Mouse (Mus musculus): ENCODE measurements around the gene Snrk. TPM values are rescaled to one million over a fixed set of nuclear protein-coding genes. Genes with fewer than 3 reads are reported as not detected.

Snrk gene
- 60.2 and 62.8 TPM in 2 replicates for polyA plus RNA-seq (2015; fragmentation: Nextera tagmentation; extraction: Ambion mirVana)

- ATAC-seq (ENCODE audit: low read depth), result peak; percentile 97
- WGBS, result under 1% methylated on average over 44 of the region's 67 CpGs
These were observed at the start of gene Snrk for GRCm38 (mm10) chr9:122117112-122117616. TSS of gene Snrk (plus strand) at chr9:122117266.

DNA sequence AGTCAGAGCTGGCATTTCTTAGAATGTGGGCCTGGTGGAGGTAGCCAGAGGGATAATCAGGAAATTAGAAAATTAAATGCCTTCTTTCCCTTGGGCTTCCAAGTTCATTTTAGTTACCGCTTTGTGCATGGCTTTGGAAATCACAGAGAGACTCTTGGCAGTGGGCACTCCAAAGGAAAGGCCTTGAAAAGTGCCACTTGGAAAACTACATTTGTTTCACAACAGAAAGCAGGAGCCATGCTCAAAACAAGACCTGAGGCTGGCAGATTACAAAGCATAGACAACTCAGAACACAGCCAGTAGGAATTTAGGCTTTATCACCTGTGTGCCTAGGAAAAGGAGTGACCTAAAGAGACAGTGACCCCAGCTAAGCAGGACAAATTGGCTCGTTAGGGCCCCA, 49.4 kb upstream of the Snrk start:
- Histone ChIP-seq H3K27me3 (no peaks in the 10 kb centered on the region), H3K36me3 (no peaks in the 10 kb centered on the region), H3K4me3 (no peak overlapping the region), H3K9ac (no peak overlapping the region), H3K27ac (replicated peaks) (no peak overlapping the region), H3K4me1 (replicated peaks) (no peaks in the 10 kb centered on the region), H3K9me3 (no peaks in the 10 kb centered on the region), H3K4me2 (no peak overlapping the region)
- WGBS, result 75% methylated on average over 2 of the region's 2 CpGs
- ATAC-seq (ENCODE audit: low read depth), result no peak

More at GRCm38 (mm10) chr9:122117112-122117616, at the start of gene Snrk:
- Histone ChIP-seq H3K9me3 (no peaks in the 10 kb centered on the region), H3K27ac (replicated peaks) (peak within 1 kb of the TSS; percentile 94), H3K4me2 (peak within 1 kb of the TSS; percentile 79), H3K36me3 (0 out of 2 replicates have a peak, but pooled peaks cover 3% of the 10 kb centered on the region), H3K27me3 (no peaks in the 10 kb centered on the region), H3K4me1 (replicated peaks) (peaks cover 33% of the 10 kb centered on the region), H3K9ac (peak within 1 kb of the TSS; percentile 92), H3K4me3 (peak within 1 kb of the TSS; percentile 88)

DNA sequence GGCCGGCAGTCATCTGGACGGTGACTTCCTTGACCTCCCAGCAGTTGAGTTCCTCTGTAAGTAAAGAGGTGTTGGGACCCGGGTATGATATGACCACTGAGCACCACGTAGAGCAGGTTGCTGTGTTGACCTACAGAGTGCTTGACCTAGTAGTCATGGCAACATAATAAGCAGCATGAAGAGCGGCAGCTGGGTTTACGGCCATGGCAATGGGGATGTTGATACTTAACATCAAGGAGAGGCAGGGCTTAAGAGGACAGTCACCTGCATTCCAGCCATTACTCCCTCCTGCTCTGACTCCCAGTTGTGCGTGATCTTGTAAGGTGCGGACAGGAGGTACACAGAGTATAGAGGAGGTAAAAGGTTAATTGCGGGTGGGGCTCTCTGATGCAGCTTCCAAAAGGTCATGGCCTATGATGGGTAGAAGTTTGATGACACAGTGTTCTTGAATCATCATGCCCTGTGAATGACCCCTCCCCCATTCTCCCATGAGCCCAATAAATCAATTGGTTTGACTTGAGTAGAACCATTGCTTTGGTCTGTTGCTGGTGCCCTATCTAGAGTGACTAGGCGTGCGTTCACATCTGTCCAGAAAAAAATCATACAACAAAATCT, 47.4 kb upstream of the Snrk start:
- no peak overlapping the region for H3K27ac ChIP-seq (replicated peaks)
- H3K27me3 ChIP-seq, result no peaks in the 10 kb centered on the region
- no peak overlapping the region for H3K4me2 ChIP-seq
- WGBS, result 81% methylated on average over 11 of the region's 11 CpGs
- no peaks in the 10 kb centered on the region for H3K4me1 ChIP-seq (replicated peaks)
- no peak overlapping the region for H3K9ac ChIP-seq
- no peak overlapping the region for H3K4me3 ChIP-seq
- no peaks in the 10 kb centered on the region for H3K36me3 ChIP-seq
- H3K9me3 ChIP-seq, result no peaks in the 10 kb centered on the region
- ATAC-seq (ENCODE audit: low read depth), result no peak

- no peaks in the 10 kb centered on the region for H3K4me1 ChIP-seq (replicated peaks)
- no peak overlapping the region for H3K9ac ChIP-seq
- H3K4me3 ChIP-seq, result no peak overlapping the region
- no peak overlapping the region for H3K27ac ChIP-seq (replicated peaks)
- no peak overlapping the region for H3K4me2 ChIP-seq
- no peaks in the 10 kb centered on the region for H3K36me3 ChIP-seq
- no peak for ATAC-seq (ENCODE audit: low read depth)
- no peaks in the 10 kb centered on the region for H3K9me3 ChIP-seq
- 43% methylated on average over 2 of the region's 2 CpGs for WGBS
- H3K27me3 ChIP-seq, result no peaks in the 10 kb centered on the region
These were observed 43.1 kb upstream of the Snrk start for GRCm38 (mm10) chr9:122073980-122074379.

- no peak overlapping the region for H3K9ac ChIP-seq
- no peaks in the 10 kb centered on the region for H3K4me1 ChIP-seq (replicated peaks)
- no peak overlapping the region for H3K27ac ChIP-seq (replicated peaks)
- H3K9me3 ChIP-seq, result no peaks in the 10 kb centered on the region
- ATAC-seq (ENCODE audit: low read depth), result no peak
- H3K36me3 ChIP-seq, result no peaks in the 10 kb centered on the region
- no peak overlapping the region for H3K4me2 ChIP-seq
- H3K27me3 ChIP-seq, result no peaks in the 10 kb centered on the region
- 92% methylated on average over 13 of the region's 13 CpGs for WGBS
- H3K4me3 ChIP-seq, result no peak overlapping the region
These were observed 42.5 kb upstream of the Snrk start for GRCm38 (mm10) chr9:122074575-122074974.

DNA sequence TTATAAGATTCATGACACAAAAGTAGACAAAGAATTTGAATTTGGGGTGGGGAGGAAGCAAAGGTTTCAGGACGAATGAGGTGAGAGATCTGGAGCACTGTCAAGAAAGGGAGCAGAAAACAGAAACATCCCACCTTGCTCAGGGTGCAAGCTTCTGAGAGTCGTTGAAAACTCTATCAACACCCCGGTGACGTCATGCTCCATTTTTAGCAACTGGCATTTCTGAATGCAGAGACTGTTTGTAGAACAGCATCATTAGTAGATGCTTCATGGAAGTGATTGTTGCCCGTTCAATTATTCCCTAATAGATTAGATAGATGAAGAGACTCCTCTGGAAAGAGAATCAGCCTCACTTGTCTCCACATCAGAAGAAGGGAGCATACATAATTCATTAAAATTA, 38.6 kb upstream of the Snrk start:
- no peak overlapping the region for H3K27ac ChIP-seq (replicated peaks)

GRCm38 (mm10) chr9:122083698-122084097, 33.4 kb upstream of the Snrk start:
- Histone ChIP-seq H3K4me1 (replicated peaks) (0 out of 2 replicates have a peak, but pooled peaks cover 3% of the 10 kb centered on the region), H3K27me3 (no peaks in the 10 kb centered on the region), H3K27ac (replicated peaks) (peak overlapping the region; percentile 23; the same call in 1 of the 2 replicates), H3K36me3 (no peaks in the 10 kb centered on the region), H3K4me2 (no peak overlapping the region), H3K9me3 (no peaks in the 10 kb centered on the region), H3K4me3 (no peak overlapping the region), H3K9ac (no peak overlapping the region)
- no peak for ATAC-seq (ENCODE audit: low read depth)
- WGBS, result 29% methylated on average over 4 of the region's 4 CpGs

More for the DNA sequence above, 38.6 kb upstream of the Snrk start:
- H3K36me3 ChIP-seq, result no peaks in the 10 kb centered on the region
- H3K4me3 ChIP-seq, result no peak overlapping the region
- H3K9ac ChIP-seq, result no peak overlapping the region
- no peak overlapping the region for H3K4me2 ChIP-seq
- ATAC-seq (ENCODE audit: low read depth), result no peak
- H3K4me1 ChIP-seq (replicated peaks), result no peaks in the 10 kb centered on the region
- no peaks in the 10 kb centered on the region for H3K27me3 ChIP-seq
- no peaks in the 10 kb centered on the region for H3K9me3 ChIP-seq
- WGBS, result 80% methylated on average over 5 of the region's 5 CpGs

DNA sequence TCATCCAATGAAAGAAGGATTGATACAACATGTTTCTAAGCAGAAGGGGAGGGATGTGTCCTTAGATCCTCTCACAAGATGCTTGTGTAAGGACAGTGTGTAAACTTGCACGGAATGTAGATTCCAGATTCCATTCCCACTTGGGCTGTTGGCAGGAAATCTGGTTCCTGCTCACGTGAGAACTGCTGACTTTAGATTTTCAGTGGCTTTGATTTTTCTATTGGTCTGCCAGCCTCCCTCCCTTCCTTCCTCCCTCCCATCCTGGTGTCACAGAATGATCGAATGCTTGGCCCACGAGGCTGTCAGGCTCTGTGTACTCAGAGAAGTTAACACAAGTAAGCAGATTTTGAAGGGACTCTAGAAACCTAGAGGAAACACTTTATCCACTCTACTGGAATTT, 32.9 kb upstream of the Snrk start:
- ATAC-seq (ENCODE audit: low read depth), result no peak
- 41% methylated on average over 4 of the region's 4 CpGs for WGBS
- H3K36me3 ChIP-seq, result no peaks in the 10 kb centered on the region
- H3K4me1 ChIP-seq (replicated peaks), result 0 out of 2 replicates have a peak, but pooled peaks cover 3% of the 10 kb centered on the region
- H3K4me2 ChIP-seq, result no peak overlapping the region
- peak overlapping the region; percentile 56; the same call in 1 of the 2 replicates for H3K27ac ChIP-seq (replicated peaks)
- no peaks in the 10 kb centered on the region for H3K27me3 ChIP-seq
- no peaks in the 10 kb centered on the region for H3K9me3 ChIP-seq
- H3K4me3 ChIP-seq, result no peak overlapping the region
- H3K9ac ChIP-seq, result no peak overlapping the region

GRCm38 (mm10) chr9:122084636-122085035, 32.4 kb upstream of the Snrk start:
- Histone ChIP-seq H3K9ac (no peak overlapping the region), H3K4me3 (no peak overlapping the region), H3K9me3 (no peaks in the 10 kb centered on the region), H3K36me3 (no peaks in the 10 kb centered on the region), H3K27ac (replicated peaks) (peak overlapping the region; percentile 56), H3K4me1 (replicated peaks) (0 out of 2 replicates have a peak, but pooled peaks cover 3% of the 10 kb centered on the region), H3K4me2 (no peak overlapping the region), H3K27me3 (no peaks in the 10 kb centered on the region)
- ATAC-seq (ENCODE audit: low read depth), result no peak
- 73% methylated on average over 4 of the region's 4 CpGs for WGBS

GRCm38 (mm10) chr9:122085055-122085454, 32.0 kb upstream of the Snrk start:
- Histone ChIP-seq H3K9ac (no peak overlapping the region), H3K27ac (replicated peaks) (0 out of 2 replicates have a peak overlapping the region, but pooled peaks have one; percentile 46), H3K4me1 (replicated peaks) (0 out of 2 replicates have a peak, but pooled peaks cover 3% of the 10 kb centered on the region), H3K36me3 (no peaks in the 10 kb centered on the region), H3K27me3 (no peaks in the 10 kb centered on the region), H3K9me3 (no peaks in the 10 kb centered on the region), H3K4me3 (no peak overlapping the region), H3K4me2 (no peak overlapping the region)
- WGBS, result 45% methylated on average over 6 of the region's 6 CpGs
- no peak for ATAC-seq (ENCODE audit: low read depth)

DNA sequence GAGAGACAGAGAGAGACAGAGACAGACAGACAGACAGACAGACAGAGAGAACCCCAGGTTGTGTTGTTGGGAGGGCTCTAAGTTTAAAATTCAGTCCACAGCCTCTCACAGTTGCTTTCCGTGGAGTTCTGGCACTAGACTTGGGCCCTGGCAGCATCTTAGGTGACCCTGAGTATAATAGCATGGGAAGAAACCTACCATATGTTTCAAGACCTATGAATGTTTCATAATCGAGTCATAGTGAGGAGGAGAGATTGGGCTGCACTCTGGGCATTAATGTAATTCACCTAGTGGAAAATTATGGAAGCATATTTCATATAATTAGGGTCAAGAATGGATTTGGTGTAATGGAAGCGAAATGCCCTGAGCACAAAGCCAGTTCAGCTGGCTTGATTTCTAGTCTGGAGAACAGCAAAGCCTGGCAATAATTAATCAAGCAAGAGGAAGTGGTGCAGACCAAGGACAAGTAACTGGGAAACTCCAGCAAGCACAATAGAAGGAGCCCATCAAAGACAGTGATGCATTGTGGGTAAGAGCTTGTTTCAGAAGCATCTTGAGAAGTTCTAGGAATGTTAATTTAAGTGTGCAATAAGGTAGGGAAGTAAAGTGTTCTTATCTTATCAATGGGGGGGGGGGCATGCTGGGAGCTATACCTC, 31.4 kb upstream of the Snrk start:
- 0 out of 2 replicates have a peak overlapping the region, but pooled peaks have one; percentile 46 for H3K27ac ChIP-seq (replicated peaks)
- H3K9me3 ChIP-seq, result no peaks in the 10 kb centered on the region
- H3K4me2 ChIP-seq, result no peak overlapping the region
- no peaks in the 10 kb centered on the region for H3K36me3 ChIP-seq
- H3K4me3 ChIP-seq, result no peak overlapping the region
- no peak for ATAC-seq (ENCODE audit: low read depth)
- 0 out of 2 replicates have a peak, but pooled peaks cover 3% of the 10 kb centered on the region for H3K4me1 ChIP-seq (replicated peaks)
- H3K27me3 ChIP-seq, result no peaks in the 10 kb centered on the region
- no peak overlapping the region for H3K9ac ChIP-seq
- WGBS, result 78% methylated on average over 3 of the region's 3 CpGs

DNA sequence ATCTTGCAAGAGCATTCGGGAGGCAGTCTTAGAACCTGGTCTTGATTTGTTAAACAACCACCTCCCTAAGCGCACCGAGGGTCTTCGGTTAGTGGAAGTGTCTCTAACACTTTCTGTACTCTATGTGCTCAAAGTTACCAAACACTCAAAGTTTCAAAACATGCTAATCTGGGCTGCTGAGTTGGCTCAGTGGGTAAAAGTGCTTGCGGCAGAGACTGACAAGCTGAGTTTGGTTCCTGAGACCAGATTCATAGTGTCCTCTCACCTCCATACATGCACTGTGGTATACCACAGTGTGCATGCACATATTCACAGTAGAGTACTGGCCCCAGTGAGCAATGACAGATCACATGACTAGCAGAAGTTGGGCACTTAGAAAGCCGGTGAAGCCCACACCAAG, 30.0 kb upstream of the Snrk start:
- H3K4me2 ChIP-seq, result no peak overlapping the region
- no peak for ATAC-seq (ENCODE audit: low read depth)
- H3K9ac ChIP-seq, result no peak overlapping the region
- no peaks in the 10 kb centered on the region for H3K27me3 ChIP-seq
- H3K4me3 ChIP-seq, result no peak overlapping the region
- no peak overlapping the region for H3K27ac ChIP-seq (replicated peaks)
- no peaks in the 10 kb centered on the region for H3K9me3 ChIP-seq
- H3K4me1 ChIP-seq (replicated peaks), result 0 out of 2 replicates have a peak, but pooled peaks cover 3% of the 10 kb centered on the region
- no peaks in the 10 kb centered on the region for H3K36me3 ChIP-seq
- WGBS, result 90% methylated on average over 6 of the region's 6 CpGs

Measured in neural tube, embryonic 13.5 days (tissue).